Mouse (Mus musculus) testis, adult 2 months (tissue): Measurements from ENCODE around the gene Zc3h8.

Experiments
- CTCF ChIP-seq: fragments of 200-500 bp; IDR thresholded peaks from 2 replicates; pipeline ENCODE4 v1.5.1; 2012; ENCODE audit warnings: low read depth, mild to moderate bottlenecking, inconsistent platforms, low read length, moderate library complexity; ENCODE audit not compliant: control insufficient read depth, insufficient read depth, insufficient replicate concordance
- POLR2A ChIP-seq: fragments of 200-500 bp; IDR thresholded peaks from 2 replicates; pipeline ENCODE4 v1.6.1; 2012; ENCODE audit warnings: low read depth, mild to moderate bottlenecking, inconsistent platforms, low read length, moderate library complexity; ENCODE audit not compliant: control insufficient read depth

GRCm38 (mm10) chr2:128914978-128915377 is 28.9 kb downstream of the Zc3h8 start:
- no peak for TF ChIP-seq POLR2A
- TF ChIP-seq CTCF: no peak
